Mouse (Mus musculus) midbrain, embryonic 15.5 days (tissue): ENCODE measurements around the gene Flii. TPM values are rescaled to one million over a fixed set of nuclear protein-coding genes. Genes with fewer than 3 reads are reported as not detected.

Source experiments
- ATAC-seq: fragments of 200-750 bp; cut with Nextera tagmentation; replicated peaks from 2 replicates; pipeline ENCODE4 v1.8.0; 2017; ENCODE audit warnings: moderate TSS enrichment
- H3K27ac ChIP-seq: fragments of 300-500 bp; sonication (generic); 2 replicates; pipeline ENCODE4 v1.5.1; 2015; ENCODE audit warnings: mild to moderate bottlenecking, inconsistent platforms
- H3K27me3 ChIP-seq: fragments of 300-500 bp; sonication (generic); replicated peaks from 2 replicates; pipeline ENCODE4 v1.6.1; 2015; ENCODE audit warnings: inconsistent platforms
- H3K36me3 ChIP-seq: fragments of 300-500 bp; sonication (generic); replicated peaks from 2 replicates; pipeline ENCODE4 v1.6.1; 2015; ENCODE audit warnings: inconsistent platforms
- H3K4me1 ChIP-seq: fragments of 300-500 bp; sonication (generic); 2 replicates; pipeline ENCODE4 v1.6.1; 2015; ENCODE audit warnings: inconsistent platforms
- H3K4me2 ChIP-seq: fragments of 300-500 bp; sonication (generic); 2 replicates; pipeline ENCODE4 v1.6.1; 2015; ENCODE audit warnings: inconsistent platforms, mild to moderate bottlenecking, moderate library complexity
- H3K4me3 ChIP-seq: fragments of 300-500 bp; sonication (generic); 2 replicates; pipeline ENCODE4 v1.5.1; 2015; ENCODE audit warnings: mild to moderate bottlenecking, inconsistent platforms
- H3K9ac ChIP-seq: fragments of 300-500 bp; sonication (generic); 2 replicates; pipeline ENCODE4 v1.6.1; 2015; ENCODE audit warnings: mild to moderate bottlenecking, inconsistent platforms
- H3K9me3 ChIP-seq: fragments of 300-500 bp; sonication (generic); 2 replicates; pipeline ENCODE4 v1.6.1; 2016; ENCODE audit warnings: inconsistent platforms
- WGBS: fragments of 180-500 bp; shearing (Covaris S2); methylation state at CpG from one replicate; pipeline ENCODE4 v1.1.7; 2015; ENCODE audit warnings: mixed read lengths; 5-methylcytosine and 5-hydroxymethylcytosine counted together
- microRNA-seq: library from miRNA; unstranded; fragments of <30 nt; microRNA quantifications from one replicate; pipeline ENCODE4, GENCODE M21; 2016
- polyA plus RNA-seq: library from polyadenylated mRNA; unstranded; fragments of >200 nt; fragmentation: Nextera tagmentation; extraction: Ambion mirVana; gene quantifications from 2 replicates; pipeline ENCODE4 v1.2.1, GENCODE M21; 2015

The Flii gene
- polyA plus RNA-seq, 1 experiment from 2014 or later = 81.5 TPM

- WGBS = 19% methylated on average over 12 of the region's 12 CpGs
- Histone ChIP-seq H3K27ac (peak overlapping the region; percentile 88), H3K9ac (peak overlapping the region; percentile 85), H3K36me3 (peaks cover 2% of the 10 kb centered on the region; the same call in 1 of the 2 replicates), H3K27me3 (no peaks in the 10 kb centered on the region), H3K9me3 (no peaks in the 10 kb centered on the region), H3K4me1 (peaks cover 43% of the 10 kb centered on the region), H3K4me3 (peak overlapping the region; percentile 74), H3K4me2 (peak overlapping the region; percentile 74)
- ATAC-seq = no peak
Measured at GRCm38 (mm10) chr11:60700320-60701185, 26.5 kb downstream of the Flii start.

GRCm38 (mm10) chr11:60699524-60700075 lies 27.5 kb downstream of the Flii start, which contains the start of gene Llgl1:
TSS of gene Llgl1 (plus strand) at chr11:60699723.
- ATAC-seq = peak; percentile 90
- peaks cover 43% of the 10 kb centered on the region for H3K4me1 ChIP-seq
- H3K27ac ChIP-seq = peak within 1 kb of the TSS; percentile 88
- H3K4me2 ChIP-seq = peak within 1 kb of the TSS; percentile 74
- no peaks in the 10 kb centered on the region for H3K27me3 ChIP-seq
- H3K36me3 ChIP-seq = no peaks in the 10 kb centered on the region; the same call in 1 of the 2 replicates
- H3K4me3 ChIP-seq = peak within 1 kb of the TSS; percentile 74
- under 1% methylated on average over 48 of the region's 73 CpGs for WGBS
- H3K9me3 ChIP-seq = no peaks in the 10 kb centered on the region
- peak within 1 kb of the TSS; percentile 85 for H3K9ac ChIP-seq

- 1% methylated on average over 22 of the region's 22 CpGs for WGBS
- Histone ChIP-seq H3K9ac (peak overlapping the region; percentile 31), H3K4me3 (peak overlapping the region; percentile 74), H3K27ac (peak overlapping the region; percentile 88), H3K9me3 (no peaks in the 10 kb centered on the region), H3K36me3 (no peaks in the 10 kb centered on the region), H3K4me2 (peak overlapping the region; percentile 74), H3K27me3 (no peaks in the 10 kb centered on the region), H3K4me1 (peaks cover 42% of the 10 kb centered on the region)
- ATAC-seq = peak; percentile 56
Measured at GRCm38 (mm10) chr11:60698806-60699523, 28.1 kb downstream of the Flii start.

- Histone ChIP-seq H3K27ac (no peak overlapping the region), H3K9ac (no peak overlapping the region), H3K4me1 (peaks cover 28% of the 10 kb centered on the region), H3K9me3 (no peaks in the 10 kb centered on the region), H3K27me3 (no peaks in the 10 kb centered on the region), H3K4me3 (no peak overlapping the region), H3K4me2 (no peak overlapping the region), H3K36me3 (no peaks in the 10 kb centered on the region)
- no peak for ATAC-seq
- 70% methylated on average over 2 of the region's 2 CpGs for WGBS
Measured at GRCm38 (mm10) chr11:60697561-60697960, 29.5 kb downstream of the Flii start.

GRCm38 (mm10) chr11:60696165-60696564 lies 30.9 kb downstream of the Flii start:
- ATAC-seq = no peak
- 82% methylated on average over 1 of the region's 1 CpGs for WGBS
- no peak overlapping the region for H3K9ac ChIP-seq
- H3K4me1 ChIP-seq = peaks cover 16% of the 10 kb centered on the region
- no peaks in the 10 kb centered on the region for H3K27me3 ChIP-seq
- no peak overlapping the region for H3K27ac ChIP-seq
- H3K4me2 ChIP-seq = no peak overlapping the region
- no peak overlapping the region for H3K4me3 ChIP-seq
- H3K36me3 ChIP-seq = no peaks in the 10 kb centered on the region
- H3K9me3 ChIP-seq = no peaks in the 10 kb centered on the region

Small RNA genes lying within 50 kb of the gene (microRNA-seq; reads per million reads assigned to microRNA genes)
- 1.7 reads per million for gene Mir5100

Other genes with a start within 250 kb of the Flii start
- 22.9 and 23.1 TPM in 2 replicates for gene Alkbh5, start 190.9 kb downstream of the Flii start, polyA plus RNA-seq
- 53.0 and 57.9 TPM in 2 replicates for gene Llgl1, start 27.5 kb downstream of the Flii start, polyA plus RNA-seq
- 23.8 and 25.4 TPM in 2 replicates for gene Mief2, start 1.1 kb upstream of the Flii start, polyA plus RNA-seq
- 8.2 and 9.4 TPM in 2 replicates for gene Top3a, start 50.1 kb upstream of the Flii start, polyA plus RNA-seq
- gene Smcr8, start 50.3 kb upstream of the Flii start, polyA plus RNA-seq = 6.9 and 7.1 TPM in 2 replicates
- gene Shmt1, start 84.5 kb upstream of the Flii start, polyA plus RNA-seq = 7.0 and 8.6 TPM in 2 replicates
- 32.2 and 32.7 TPM in 2 replicates for gene Dhrs7b, start 103.4 kb upstream of the Flii start, polyA plus RNA-seq
- gene Tmem11, start 152.0 kb upstream of the Flii start, polyA plus RNA-seq = 58.4 and 61.0 TPM in 2 replicates
- 31.6 and 39.2 TPM in 2 replicates for gene Natd1, start 187.5 kb upstream of the Flii start, polyA plus RNA-seq
- 32.0 and 34.0 TPM in 2 replicates for gene Map2k3, start 204.8 kb upstream of the Flii start, polyA plus RNA-seq